Mouse (Mus musculus) lung, embryonic 16.5 days (tissue): ENCODE measurements around the gene Klhl42. TPM values are rescaled to one million over a fixed set of nuclear protein-coding genes. Genes with fewer than 3 reads are reported as not detected.
A peak's percentile ranks its signal among the peaks of the same experiment; 100 is the strongest.

Experiments used
- ATAC-seq: fragments of 200-750 bp; cut with Nextera tagmentation; 2 replicates; pipeline ENCODE4 v1.8.0; 2017; ENCODE audit warnings: low read depth, mild to moderate bottlenecking, moderate library complexity
- H3K27ac ChIP-seq: fragments of 300-500 bp; sonication (generic); 2 replicates; pipeline ENCODE4 v1.5.1; 2014; ENCODE audit warnings: mild to moderate bottlenecking, control low read depth, low read length
- H3K27me3 ChIP-seq: fragments of 300-500 bp; sonication (generic); 2 replicates; pipeline ENCODE4 v1.6.1; 2014; ENCODE audit warnings: low read depth, low read length, mixed read lengths; ENCODE audit not compliant: control insufficient read depth, insufficient read depth
- H3K36me3 ChIP-seq: fragments of 300-500 bp; sonication (generic); 2 replicates; pipeline ENCODE4 v1.6.1; 2014; ENCODE audit warnings: low read length; ENCODE audit not compliant: control insufficient read depth, insufficient read depth
- H3K4me1 ChIP-seq: fragments of 300-500 bp; sonication (generic); replicated peaks from 2 replicates; pipeline ENCODE4 v1.6.1; 2014; ENCODE audit warnings: low read length, mixed read lengths; ENCODE audit not compliant: control insufficient read depth, insufficient read depth
- H3K4me2 ChIP-seq: fragments of 300-500 bp; sonication (generic); 2 replicates; pipeline ENCODE4 v1.6.1; 2014; ENCODE audit warnings: low read depth, low read length, control low read depth
- H3K4me3 ChIP-seq: fragments of 300-500 bp; sonication (generic); 2 replicates; pipeline ENCODE4 v1.5.1; 2014; ENCODE audit warnings: mild to moderate bottlenecking, low read length, control low read depth
- H3K9ac ChIP-seq: fragments of 300-500 bp; sonication (generic); 2 replicates; pipeline ENCODE4 v1.6.1; 2014; ENCODE audit warnings: low read length, control low read depth
- H3K9me3 ChIP-seq: fragments of 300-500 bp; sonication (generic); 2 replicates; pipeline ENCODE4 v1.6.1; 2016; ENCODE audit warnings: low read length; ENCODE audit not compliant: control insufficient read depth
- WGBS: fragments of 180-500 bp; shearing (Covaris S2); extraction: QIAGEN DNeasy Blood & Tissue Kit; methylation state at CpG from one replicate; pipeline ENCODE4 v1.1.7; 2014; 5-methylcytosine and 5-hydroxymethylcytosine counted together
- polyA plus RNA-seq: library from polyadenylated mRNA; unstranded; fragments of >200 nt; fragmentation: Nextera tagmentation; extraction: Ambion mirVana; gene quantifications from 2 replicates; pipeline ENCODE4 v1.2.1, GENCODE M21; 2015

Gene Klhl42
- polyA plus RNA-seq, 1 experiment from 2014 or later = 7.6 TPM

- Histone ChIP-seq H3K27me3 (no peaks in the 10 kb centered on the region), H3K4me1 (no peaks in the 10 kb centered on the region), H3K27ac (no peak overlapping the region), H3K4me3 (no peak overlapping the region), H3K9ac (no peak overlapping the region), H3K36me3 (peaks cover 2% of the 10 kb centered on the region), H3K9me3 (no peaks in the 10 kb centered on the region), H3K4me2 (no peak overlapping the region)
- ATAC-seq = no peak; the same call in 1 of the 2 replicates
- WGBS = 57% methylated on average over 7 of the region's 7 CpGs
Observed at GRCm38 (mm10) chr6:147059326-147059725, 31.9 kb upstream of the Klhl42 start.

DNA sequence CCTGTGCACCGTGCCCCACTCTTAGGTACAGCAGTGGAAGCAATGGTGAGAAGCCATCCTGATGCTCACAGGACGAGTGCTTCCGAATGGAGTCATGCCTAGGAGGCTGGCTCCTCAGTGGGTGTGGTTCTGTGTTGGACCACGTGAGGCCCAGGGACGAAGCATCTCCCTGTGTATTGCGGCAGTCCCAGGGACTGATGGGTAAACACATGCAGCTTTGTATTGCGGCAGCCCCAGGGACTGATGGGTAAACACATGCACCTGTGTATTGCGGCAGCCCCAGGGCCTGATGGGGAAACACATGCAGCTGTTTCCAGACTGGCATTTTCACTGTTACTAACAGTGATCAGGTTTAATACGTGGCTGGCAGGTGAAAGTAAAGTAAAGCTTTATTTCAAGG is 29.5 kb upstream of the Klhl42 start:
- no peak overlapping the region for H3K27ac ChIP-seq
- no peaks in the 10 kb centered on the region for H3K9me3 ChIP-seq
- no peak for ATAC-seq
- WGBS = 87% methylated on average over 9 of the region's 9 CpGs
- H3K4me1 ChIP-seq = no peaks in the 10 kb centered on the region
- no peak overlapping the region for H3K9ac ChIP-seq
- H3K27me3 ChIP-seq = no peaks in the 10 kb centered on the region
- no peak overlapping the region for H3K4me3 ChIP-seq
- no peak overlapping the region for H3K4me2 ChIP-seq
- H3K36me3 ChIP-seq = peaks cover 3% of the 10 kb centered on the region

- WGBS = 71% methylated on average over 7 of the region's 7 CpGs
- Histone ChIP-seq H3K4me3 (no peak overlapping the region), H3K27me3 (no peaks in the 10 kb centered on the region), H3K9ac (no peak overlapping the region), H3K4me2 (no peak overlapping the region), H3K4me1 (no peaks in the 10 kb centered on the region), H3K36me3 (peaks cover 7% of the 10 kb centered on the region), H3K27ac (no peak overlapping the region), H3K9me3 (no peaks in the 10 kb centered on the region)
- ATAC-seq = no peak
Observed at GRCm38 (mm10) chr6:147062034-147062433, 29.1 kb upstream of the Klhl42 start.

- H3K9me3 ChIP-seq = no peaks in the 10 kb centered on the region
- no peak overlapping the region for H3K4me3 ChIP-seq
- no peak overlapping the region for H3K27ac ChIP-seq
- H3K27me3 ChIP-seq = no peaks in the 10 kb centered on the region
- H3K4me2 ChIP-seq = no peak overlapping the region
- no peak for ATAC-seq
- H3K9ac ChIP-seq = no peak overlapping the region
- no peaks in the 10 kb centered on the region for H3K4me1 ChIP-seq
- H3K36me3 ChIP-seq = peaks cover 8% of the 10 kb centered on the region
- WGBS = 81% methylated on average over 7 of the region's 7 CpGs
Observed at GRCm38 (mm10) chr6:147062694-147063093, 28.5 kb upstream of the Klhl42 start.

DNA sequence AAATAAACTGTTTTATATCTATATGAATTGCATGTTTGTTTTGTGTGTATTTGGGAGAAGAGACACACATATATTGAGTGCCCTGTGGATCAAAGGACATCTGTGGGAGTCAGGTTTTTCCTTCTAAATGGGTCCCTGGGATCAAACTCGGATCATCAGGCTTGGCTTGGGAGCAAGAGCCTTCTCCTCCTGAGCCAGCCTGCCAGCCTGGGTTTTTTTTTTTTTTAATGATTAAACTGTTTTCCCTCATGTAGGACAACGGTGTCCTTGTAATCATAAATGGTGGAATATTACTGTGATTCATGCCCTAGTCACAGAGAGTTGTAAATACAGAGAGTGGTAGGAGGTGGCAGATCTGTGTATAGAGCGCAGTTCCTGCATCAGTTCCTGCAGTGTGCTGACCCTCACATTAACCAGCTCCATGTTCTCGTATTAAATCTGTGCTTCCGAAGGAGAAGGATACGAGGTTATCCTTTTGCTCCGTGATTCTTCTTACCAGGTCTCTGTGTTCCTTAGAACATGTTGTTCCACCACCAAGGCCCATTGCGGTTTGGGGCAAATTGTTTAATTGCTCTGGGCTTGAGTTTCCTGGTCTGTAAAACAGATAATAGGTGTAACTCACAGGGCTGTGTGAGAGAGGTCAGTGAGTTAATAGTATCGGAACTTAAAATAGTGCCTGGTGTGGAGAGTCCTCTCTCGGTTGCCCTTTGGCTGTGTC is 26.8 kb upstream of the Klhl42 start:
- WGBS = 82% methylated on average over 10 of the region's 10 CpGs
- 0 out of 2 replicates have a peak, but pooled peaks have one; percentile 17 for ATAC-seq
- H3K4me2 ChIP-seq = no peak overlapping the region

DNA sequence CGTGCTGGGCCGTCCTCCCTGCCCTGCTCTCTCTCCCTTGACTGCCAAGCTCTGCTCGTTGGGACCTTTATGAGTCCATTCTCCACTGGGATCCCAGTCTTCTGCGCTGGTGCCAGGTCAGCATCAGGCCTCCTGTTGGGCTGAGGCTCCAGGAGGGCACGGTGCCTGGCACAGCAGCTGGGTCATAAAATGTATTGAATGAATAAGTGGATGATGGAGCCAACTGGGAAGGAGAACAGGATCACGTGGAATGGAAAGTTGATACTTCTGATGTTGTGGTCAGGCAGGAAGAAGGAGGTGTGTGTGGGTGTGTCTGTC is 26.3 kb upstream of the Klhl42 start:
- Histone ChIP-seq H3K4me3 (no peak overlapping the region), H3K9me3 (no peaks in the 10 kb centered on the region), H3K9ac (no peak overlapping the region), H3K4me1 (no peaks in the 10 kb centered on the region), H3K4me2 (no peak overlapping the region), H3K27me3 (no peaks in the 10 kb centered on the region), H3K27ac (no peak overlapping the region), H3K36me3 (peaks cover 11% of the 10 kb centered on the region)
- ATAC-seq = no peak
- WGBS = 90% methylated on average over 6 of the region's 6 CpGs

More for the DNA sequence above, 26.8 kb upstream of the Klhl42 start:
- Histone ChIP-seq H3K27ac (no peak overlapping the region), H3K9ac (no peak overlapping the region), H3K4me1 (no peaks in the 10 kb centered on the region), H3K36me3 (peaks cover 11% of the 10 kb centered on the region), H3K9me3 (no peaks in the 10 kb centered on the region), H3K4me3 (no peak overlapping the region), H3K27me3 (no peaks in the 10 kb centered on the region)

- peak overlapping the region; percentile 80 for H3K27ac ChIP-seq
- 40% methylated on average over 5 of the region's 5 CpGs for WGBS
- no peak overlapping the region for H3K4me2 ChIP-seq
- no peaks in the 10 kb centered on the region for H3K9me3 ChIP-seq
- H3K27me3 ChIP-seq = no peaks in the 10 kb centered on the region
- H3K4me1 ChIP-seq = no peaks in the 10 kb centered on the region
- no peak overlapping the region for H3K9ac ChIP-seq
- no peak overlapping the region for H3K4me3 ChIP-seq
- H3K36me3 ChIP-seq = 0 out of 2 replicates have a peak, but pooled peaks cover 4% of the 10 kb centered on the region
- peak; percentile 95 for ATAC-seq
Observed at GRCm38 (mm10) chr6:147075808-147076387, 15.3 kb upstream of the Klhl42 start.

GRCm38 (mm10) chr6:147076878-147077277 is 14.3 kb upstream of the Klhl42 start:
- no peak overlapping the region for H3K4me3 ChIP-seq
- no peaks in the 10 kb centered on the region for H3K27me3 ChIP-seq
- WGBS = 70% methylated on average over 8 of the region's 8 CpGs
- H3K9ac ChIP-seq = no peak overlapping the region
- H3K36me3 ChIP-seq = no peaks in the 10 kb centered on the region
- no peak overlapping the region for H3K27ac ChIP-seq
- H3K9me3 ChIP-seq = no peaks in the 10 kb centered on the region
- H3K4me1 ChIP-seq = no peaks in the 10 kb centered on the region
- ATAC-seq = no peak
- H3K4me2 ChIP-seq = no peak overlapping the region

DNA sequence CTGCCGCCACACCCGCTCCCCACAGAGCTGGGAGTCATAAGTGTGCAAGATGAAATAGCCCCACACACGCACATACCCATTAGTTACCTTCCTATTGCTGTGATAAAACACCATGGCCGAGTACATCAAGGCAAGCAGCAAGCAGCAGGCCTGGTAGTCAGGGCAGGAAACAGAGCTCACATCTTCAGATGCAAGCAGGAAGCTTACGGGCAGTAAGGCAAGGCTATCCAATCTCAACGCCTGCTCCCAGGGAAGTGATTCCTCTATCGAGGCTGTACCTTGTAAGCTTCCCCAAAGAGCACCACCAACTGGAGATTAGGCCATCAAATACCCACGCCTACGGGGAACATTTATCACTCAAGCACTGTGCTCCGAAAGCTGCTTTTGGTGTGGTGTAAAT is 11.3 kb upstream of the Klhl42 start:
- Histone ChIP-seq H3K36me3 (no peaks in the 10 kb centered on the region), H3K27me3 (no peaks in the 10 kb centered on the region), H3K27ac (no peak overlapping the region), H3K9ac (no peak overlapping the region), H3K4me1 (no peaks in the 10 kb centered on the region), H3K4me3 (no peak overlapping the region), H3K4me2 (no peak overlapping the region), H3K9me3 (no peaks in the 10 kb centered on the region)
- no peak for ATAC-seq
- 91% methylated on average over 10 of the region's 10 CpGs for WGBS
